Mouse (Mus musculus): Measurements from ENCODE around the gene Optn.
A peak's percentile ranks its signal among the peaks of the same experiment; 100 is the strongest.

Optn gene

GRCm38 (mm10) chr2:5059997-5060396 lies 3.9 kb downstream of the Optn start:
- no peak for DNase-seq

GRCm38 (mm10) chr2:5058436-5058835 lies 5.4 kb downstream of the Optn start:
- DNase-seq = peak; percentile 21 to 67

- DNase-seq = no peak
Measured at GRCm38 (mm10) chr2:5050562-5050961, 13.3 kb downstream of the Optn start.

GRCm38 (mm10) chr2:5047016-5047415 lies 16.8 kb downstream of the Optn start:
- no peak for DNase-seq

GRCm38 (mm10) chr2:5045269-5045965 lies 18.4 kb downstream of the Optn start:
- DNase-seq = no peak

GRCm38 (mm10) chr2:5044321-5044720 lies 19.5 kb downstream of the Optn start:
- no peak for DNase-seq

GRCm38 (mm10) chr2:5043476-5043761 lies 20.4 kb downstream of the Optn start:
- DNase-seq = no peak

GRCm38 (mm10) chr2:5042616-5043475 lies 21.0 kb downstream of the Optn start:
- DNase-seq = no peak

GRCm38 (mm10) chr2:5041854-5042253 lies 22.0 kb downstream of the Optn start:
- DNase-seq = no peak

- DNase-seq = no peak
Measured at GRCm38 (mm10) chr2:5040281-5041161, 23.3 kb downstream of the Optn start.

- no peak for DNase-seq
Measured at GRCm38 (mm10) chr2:5039350-5040170, 24.3 kb downstream of the Optn start.

GRCm38 (mm10) chr2:5038320-5038719 lies 25.5 kb downstream of the Optn start:
- DNase-seq = no peak

- DNase-seq = peak; percentile 66 to 75
Measured at GRCm38 (mm10) chr2:5037390-5037789, 26.5 kb downstream of the Optn start.

GRCm38 (mm10) chr2:5036411-5037076 lies 27.3 kb downstream of the Optn start:
- peak; percentile 17 to 29 for DNase-seq

GRCm38 (mm10) chr2:5035241-5035640 lies 28.6 kb downstream of the Optn start:
- DNase-seq = no peak

GRCm38 (mm10) chr2:5034801-5035200 lies 29.1 kb downstream of the Optn start:
- DNase-seq = no peak

- no peak for DNase-seq
Measured at GRCm38 (mm10) chr2:5033546-5034420, 30.1 kb downstream of the Optn start.

GRCm38 (mm10) chr2:5032665-5033064 lies 31.2 kb downstream of the Optn start:
- DNase-seq = no peak

GRCm38 (mm10) chr2:5031215-5031614 lies 32.6 kb downstream of the Optn start:
- DNase-seq = no peak

GRCm38 (mm10) chr2:5029808-5030207 lies 34.0 kb downstream of the Optn start:
- no peak for DNase-seq

GRCm38 (mm10) chr2:5028047-5028446 lies 35.8 kb downstream of the Optn start:
- no peak for DNase-seq

All from lung, adult 18-20 months (tissue).